Comparison of ENCODE assay signal across 17 mouse cellular contexts in the genomic region with DNA sequence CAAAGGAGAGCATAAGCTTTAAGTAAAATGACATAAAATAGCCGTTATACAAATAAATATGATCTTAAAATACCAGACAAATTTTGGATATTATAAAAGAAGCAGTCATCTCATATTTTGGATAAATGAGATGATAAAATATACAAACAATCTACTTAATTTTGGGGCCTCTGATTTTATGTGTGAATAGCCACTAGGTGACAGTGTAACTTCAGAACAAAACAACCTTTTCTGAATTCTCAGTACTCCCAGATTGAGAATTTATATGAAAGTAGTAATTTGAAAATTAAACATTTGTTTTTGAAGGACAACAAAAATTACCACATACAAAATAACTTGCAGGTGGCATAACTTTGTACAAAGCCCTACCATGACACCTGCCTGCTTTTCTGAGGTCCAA.
DNase-seq lines count a peak whose midpoint lies in the region; ATAC-seq and TF ChIP-seq lines count a peak whose summit lies in the region.
"Had no signal": no experiment of that assay in that cellular context is flagged by ENCODE, and none has a peak within 500 bp of the region (broad histone marks: within the 10 kb centered on the region; RNA-seq: fewer than 3 reads in every experiment).

No protein-coding gene starts in this region.

- no peaks in the 10 kb centered on the region for H3K27me3 ChIP-seq in heart, adult 2 months (ENCODE audit: control insufficient read depth, insufficient read depth, low read length)
- no peaks in the 10 kb centered on the region for H3K27me3 ChIP-seq in lung, postnatal 0 days (replicated peaks; ENCODE audit: insufficient read depth, low read length)
- H3K27me3 ChIP-seq: embryonic facial prominence, embryonic 15.5 days; heart, embryonic 12.5 days; kidney, embryonic 15.5 days; limb, embryonic 13.5 days had no signal

- H3K4me3 ChIP-seq in heart, adult 2 months: no peak overlapping the region
- no peak overlapping the region for H3K4me3 ChIP-seq in lung, postnatal 0 days (ENCODE audit: low read depth, low read length)
- H3K4me3 ChIP-seq: embryonic facial prominence, embryonic 15.5 days; forebrain, embryonic 10.5 days; heart, embryonic 12.5 days; kidney, embryonic 15.5 days; limb, embryonic 13.5 days had no signal

- H3K9ac ChIP-seq in heart, adult 2 months (ENCODE audit: low read depth, low read length): no peak overlapping the region
- no peak overlapping the region for H3K9ac ChIP-seq in lung, postnatal 0 days (replicated peaks; ENCODE audit: low read depth)
- H3K9ac ChIP-seq: embryonic facial prominence, embryonic 15.5 days; heart, embryonic 12.5 days; kidney, embryonic 15.5 days; limb, embryonic 13.5 days; liver, embryonic 14.5 days had no signal

- no peak overlapping the region for H3K4me2 ChIP-seq in lung, postnatal 0 days (replicated peaks; ENCODE audit: low read depth, low read length)
- H3K4me2 ChIP-seq: embryonic facial prominence, embryonic 15.5 days; heart, embryonic 12.5 days; kidney, embryonic 15.5 days; limb, embryonic 13.5 days had no signal

- TF ChIP-seq CTCF in heart, adult 2 months (IDR thresholded peaks at IDR 0.05): peak; percentile 30
- TF ChIP-seq CTCF in lung, postnatal 0 days (IDR thresholded peaks at IDR 0.05): peak; percentile 44

- H3K4me1 ChIP-seq in heart, adult 2 months (ENCODE audit: control insufficient read depth, insufficient read depth, low read length): no peaks in the 10 kb centered on the region
- H3K4me1 ChIP-seq in lung, postnatal 0 days (ENCODE audit: insufficient read depth, low read depth, low read length): no peaks in the 10 kb centered on the region
- H3K4me1 ChIP-seq: embryonic facial prominence, embryonic 15.5 days; forebrain, embryonic 10.5 days; heart, embryonic 12.5 days; kidney, embryonic 15.5 days; limb, embryonic 13.5 days had no signal

- 57% methylated on average over 1 of the region's 1 CpGs for WGBS in heart, adult 2 months
- 57% methylated on average over 1 of the region's 1 CpGs for WGBS in lung, postnatal 0 days

- no peaks in the 10 kb centered on the region for H3K9me3 ChIP-seq in lung, postnatal 0 days (ENCODE audit: low read length)
- H3K9me3 ChIP-seq: embryonic facial prominence, embryonic 15.5 days; forebrain, embryonic 10.5 days; heart, embryonic 12.5 days; kidney, embryonic 15.5 days; limb, embryonic 13.5 days had no signal

- no peak for DNase-seq in heart, adult 2 months
- DNase-seq in heart, postnatal 10 days: no peak
- peak; percentile 22 for DNase-seq in lung, postnatal 0 days (ENCODE audit: low spot score)
- no peak for DNase-seq in lung, postnatal 4 days
- DNase-seq in Muller cell, postnatal 12 days (ENCODE audit: inconsistent ontology term): peak; percentile 2
- no peak for DNase-seq in thymus, postnatal 14 days
- DNase-seq in layer of hippocampus, postnatal 10 days (ENCODE audit: low spot score in 2 of 2): no peak
- DNase-seq: adrenal gland, adult 8-10 months; cerebellum, adult 2 months; heart, postnatal 36 days; lung, postnatal 10 days had no signal

- no peaks in the 10 kb centered on the region for H3K79me2 ChIP-seq in heart, adult 2 months (replicated peaks; ENCODE audit: control insufficient read depth, insufficient read depth, low read length)

- no peak for ATAC-seq in lung, postnatal 0 days

- no peaks in the 10 kb centered on the region for H3K36me3 ChIP-seq in heart, adult 2 months (ENCODE audit: control insufficient read depth, insufficient read depth, low read length)
- H3K36me3 ChIP-seq in lung, postnatal 0 days (ENCODE audit: insufficient read depth, low read length): no peaks in the 10 kb centered on the region
- H3K36me3 ChIP-seq: embryonic facial prominence, embryonic 15.5 days; forebrain, embryonic 10.5 days; heart, embryonic 12.5 days; kidney, embryonic 15.5 days; limb, embryonic 13.5 days had no signal

- TF ChIP-seq EP300 in heart, adult 2 months (IDR thresholded peaks at IDR 0.05; ENCODE audit: insufficient read depth, low read depth, low read length): no peak
- no peak for TF ChIP-seq EP300 in lung, postnatal 0 days (IDR thresholded peaks at IDR 0.05)

- H3K27ac ChIP-seq in heart, adult 2 months: no peak overlapping the region
- no peak overlapping the region for H3K27ac ChIP-seq in lung, postnatal 0 days (ENCODE audit: low read length)
- H3K27ac ChIP-seq: embryonic facial prominence, embryonic 15.5 days; forebrain, embryonic 10.5 days; kidney, embryonic 15.5 days; limb, embryonic 13.5 days; liver, embryonic 14.5 days had no signal

- TF ChIP-seq POLR2A in heart, adult 2 months (IDR thresholded peaks at IDR 0.05; ENCODE audit: insufficient read depth, low read depth, low read length): no peak

- intact Hi-C loops in heart, adult 2 months (cut with DNase I): no loop called here
- intact Hi-C loops in heart, postnatal 10 days (cut with DNase I): no loop called here

Comparison
In these comparisons a context has a peak if more than half of its experiments do, and no peak if none do; other contexts are left out.
1. DNase-seq: peak in lung, postnatal 0 days (single experiment) and Muller cell, postnatal 12 days (single experiment); none in heart, adult 2 months (0 of 2), heart, postnatal 10 days (0 of 2), lung, postnatal 4 days (0 of 2), thymus, postnatal 14 days (single experiment) and layer of hippocampus, postnatal 10 days (0 of 2).